Mouse (Mus musculus) midbrain, embryonic 10.5 days (tissue): ENCODE measurements around the gene Cd83. TPM values are rescaled to one million over a fixed set of nuclear protein-coding genes. Genes with fewer than 3 reads are reported as not detected.

Experiments
- DNase-seq: peaks from one replicate; pipeline ENCODE4 v3.0.0-alpha.2; 2017; ENCODE audit warnings: low spot score
- H3K27ac ChIP-seq: fragments of 300-500 bp; sonication (generic); replicated peaks from 2 replicates; pipeline ENCODE4 v1.5.1; 2016; ENCODE audit warnings: mild to moderate bottlenecking
- H3K27me3 ChIP-seq: fragments of 300-500 bp; sonication (generic); 2 replicates; pipeline ENCODE4 v1.6.1; 2016; ENCODE audit warnings: low read depth, mild to moderate bottlenecking; ENCODE audit not compliant: poor library complexity, severe bottlenecking
- H3K36me3 ChIP-seq: fragments of 300-500 bp; sonication (generic); 2 replicates; pipeline ENCODE4 v1.6.1; 2016; ENCODE audit warnings: mild to moderate bottlenecking, moderate library complexity
- H3K4me1 ChIP-seq: fragments of 300-500 bp; sonication (generic); 2 replicates; pipeline ENCODE4 v1.6.1; 2016
- H3K4me3 ChIP-seq: fragments of 300-500 bp; sonication (generic); 2 replicates; pipeline ENCODE4 v1.5.1; 2016; ENCODE audit warnings: mild to moderate bottlenecking, moderate library complexity
- H3K9me3 ChIP-seq: fragments of 300-500 bp; sonication (generic); replicated peaks from 2 replicates; pipeline ENCODE4 v1.6.1; 2016; ENCODE audit warnings: mild to moderate bottlenecking
- WGBS: fragments of 180-500 bp; shearing (Covaris S2); methylation state at CpG from one replicate; pipeline ENCODE4 v1.1.7; 2016; 5-methylcytosine and 5-hydroxymethylcytosine counted together
- polyA plus RNA-seq: library from polyadenylated mRNA; unstranded; fragments of >200 nt; fragmentation: Nextera tagmentation; extraction: Ambion mirVana; gene quantifications from 2 replicates; pipeline ENCODE4 v1.2.1, GENCODE M21; 2016

Cd83 gene
- polyA plus RNA-seq, 1 experiment from 2014 or later, result 4.7 TPM

GRCm38 (mm10) chr13:43778971-43779370 is 5.6 kb upstream of the Cd83 start:
- peaks cover 36% of the 10 kb centered on the region for H3K27me3 ChIP-seq
- H3K4me1 ChIP-seq, result peaks cover 13% of the 10 kb centered on the region
- H3K27ac ChIP-seq, result no peak overlapping the region
- H3K9me3 ChIP-seq, result no peaks in the 10 kb centered on the region
- no peak overlapping the region for H3K4me3 ChIP-seq
- H3K36me3 ChIP-seq, result no peaks in the 10 kb centered on the region
- DNase-seq, result no peak
- 83% methylated on average over 4 of the region's 4 CpGs for WGBS

- Histone ChIP-seq H3K9me3 (no peaks in the 10 kb centered on the region), H3K27me3 (peaks cover 47% of the 10 kb centered on the region), H3K27ac (no peak overlapping the region), H3K4me3 (no peak overlapping the region), H3K36me3 (no peaks in the 10 kb centered on the region), H3K4me1 (peaks cover 23% of the 10 kb centered on the region)
- 87% methylated on average over 8 of the region's 8 CpGs for WGBS
- DNase-seq, result no peak
Measured at GRCm38 (mm10) chr13:43780071-43780470, 4.5 kb upstream of the Cd83 start.

- no peaks in the 10 kb centered on the region for H3K36me3 ChIP-seq
- DNase-seq, result no peak
- peak overlapping the region; percentile 84; the same call in 1 of the 2 replicates for H3K27ac ChIP-seq
- peaks cover 37% of the 10 kb centered on the region for H3K4me1 ChIP-seq
- H3K4me3 ChIP-seq, result peak overlapping the region; percentile 74
- no peaks in the 10 kb centered on the region for H3K9me3 ChIP-seq
- WGBS, result 51% methylated on average over 8 of the region's 8 CpGs
- H3K27me3 ChIP-seq, result peaks cover 61% of the 10 kb centered on the region
Measured at GRCm38 (mm10) chr13:43785712-43786072, 1.1 kb downstream of the Cd83 start.

GRCm38 (mm10) chr13:43786171-43786795 is 1.7 kb downstream of the Cd83 start:
- Histone ChIP-seq H3K4me1 (peaks cover 37% of the 10 kb centered on the region), H3K27me3 (peaks cover 61% of the 10 kb centered on the region), H3K4me3 (peak overlapping the region; percentile 0; the same call in 1 of the 2 replicates), H3K36me3 (no peaks in the 10 kb centered on the region), H3K27ac (0 out of 2 replicates have a peak overlapping the region, but pooled peaks have one; percentile 7), H3K9me3 (no peaks in the 10 kb centered on the region)
- no peak for DNase-seq
- WGBS, result 45% methylated on average over 12 of the region's 12 CpGs

- Histone ChIP-seq H3K4me1 (peaks cover 37% of the 10 kb centered on the region), H3K27me3 (peaks cover 53% of the 10 kb centered on the region)
- WGBS, result 49% methylated on average over 2 of the region's 2 CpGs
Measured at GRCm38 (mm10) chr13:43787262-43787661, 2.7 kb downstream of the Cd83 start.

GRCm38 (mm10) chr13:43788071-43788470 is 3.5 kb downstream of the Cd83 start:
- Histone ChIP-seq H3K27me3 (peaks cover 45% of the 10 kb centered on the region), H3K4me3 (no peak overlapping the region), H3K4me1 (peaks cover 37% of the 10 kb centered on the region), H3K27ac (no peak overlapping the region), H3K9me3 (no peaks in the 10 kb centered on the region), H3K36me3 (no peaks in the 10 kb centered on the region)
- WGBS, result 91% methylated on average over 8 of the region's 8 CpGs
- no peak for DNase-seq

More at GRCm38 (mm10) chr13:43787262-43787661, 2.7 kb downstream of the Cd83 start:
- DNase-seq, result no peak
- no peak overlapping the region for H3K4me3 ChIP-seq
- H3K36me3 ChIP-seq, result no peaks in the 10 kb centered on the region
- no peak overlapping the region for H3K27ac ChIP-seq
- no peaks in the 10 kb centered on the region for H3K9me3 ChIP-seq

GRCm38 (mm10) chr13:43788983-43789645 is 4.5 kb downstream of the Cd83 start:
- Histone ChIP-seq H3K4me3 (no peak overlapping the region), H3K36me3 (no peaks in the 10 kb centered on the region), H3K4me1 (peaks cover 37% of the 10 kb centered on the region), H3K9me3 (no peaks in the 10 kb centered on the region), H3K27ac (no peak overlapping the region), H3K27me3 (peaks cover 39% of the 10 kb centered on the region)
- no peak for DNase-seq
- 84% methylated on average over 10 of the region's 10 CpGs for WGBS

- WGBS, result 95% methylated on average over 11 of the region's 11 CpGs
- Histone ChIP-seq H3K4me1 (peaks cover 24% of the 10 kb centered on the region), H3K9me3 (no peaks in the 10 kb centered on the region), H3K36me3 (no peaks in the 10 kb centered on the region), H3K27ac (no peak overlapping the region), H3K27me3 (peaks cover 32% of the 10 kb centered on the region), H3K4me3 (no peak overlapping the region)
- no peak for DNase-seq
Measured at GRCm38 (mm10) chr13:43790229-43791001, 5.8 kb downstream of the Cd83 start.

- H3K27me3 ChIP-seq, result 0 out of 2 replicates have a peak, but pooled peaks cover 10% of the 10 kb centered on the region
- no peaks in the 10 kb centered on the region for H3K9me3 ChIP-seq
- no peak overlapping the region for H3K4me3 ChIP-seq
- no peaks in the 10 kb centered on the region for H3K4me1 ChIP-seq
- no peaks in the 10 kb centered on the region for H3K36me3 ChIP-seq
- 63% methylated on average over 8 of the region's 8 CpGs for WGBS
- no peak overlapping the region for H3K27ac ChIP-seq
- DNase-seq, result no peak
Measured at GRCm38 (mm10) chr13:43795334-43795733, 10.8 kb downstream of the Cd83 start.

- no peaks in the 10 kb centered on the region for H3K9me3 ChIP-seq
- H3K4me3 ChIP-seq, result no peak overlapping the region
- no peak for DNase-seq
- H3K27me3 ChIP-seq, result 0 out of 2 replicates have a peak, but pooled peaks cover 9% of the 10 kb centered on the region
- H3K4me1 ChIP-seq, result no peaks in the 10 kb centered on the region
- H3K36me3 ChIP-seq, result peaks cover 3% of the 10 kb centered on the region; the same call in 1 of the 2 replicates
- WGBS, result 76% methylated on average over 4 of the region's 4 CpGs
- no peak overlapping the region for H3K27ac ChIP-seq
Measured at GRCm38 (mm10) chr13:43798655-43799054, 14.1 kb downstream of the Cd83 start.

- H3K36me3 ChIP-seq, result peaks cover 3% of the 10 kb centered on the region; the same call in 1 of the 2 replicates
- H3K4me1 ChIP-seq, result no peaks in the 10 kb centered on the region
- H3K4me3 ChIP-seq, result no peak overlapping the region
- H3K9me3 ChIP-seq, result no peaks in the 10 kb centered on the region
- H3K27ac ChIP-seq, result no peak overlapping the region
- no peaks in the 10 kb centered on the region for H3K27me3 ChIP-seq
- DNase-seq, result no peak
Measured at GRCm38 (mm10) chr13:43800136-43800535, 15.6 kb downstream of the Cd83 start.

GRCm38 (mm10) chr13:43801961-43802360 is 17.4 kb downstream of the Cd83 start:
- peaks cover 10% of the 10 kb centered on the region for H3K4me1 ChIP-seq
- no peak overlapping the region for H3K4me3 ChIP-seq
- WGBS, result 80% methylated on average over 3 of the region's 3 CpGs
- H3K9me3 ChIP-seq, result no peaks in the 10 kb centered on the region
- no peak for DNase-seq
- H3K27ac ChIP-seq, result no peak overlapping the region
- H3K27me3 ChIP-seq, result no peaks in the 10 kb centered on the region
- H3K36me3 ChIP-seq, result peaks cover 3% of the 10 kb centered on the region; the same call in 1 of the 2 replicates
